Mouse (Mus musculus) spleen, adult 2 months (tissue): Measurements from ENCODE around the gene Leo1.

Experiments used
- CTCF ChIP-seq: fragments of 200-500 bp; IDR thresholded peaks from 2 replicates; pipeline ENCODE4 v1.5.1; 2011; ENCODE audit warnings: mild to moderate bottlenecking, inconsistent platforms; ENCODE audit not compliant: insufficient read depth, insufficient read length, insufficient replicate concordance; ENCODE audit errors: extremely low read depth
- POLR2A ChIP-seq: fragments of 200-500 bp; IDR thresholded peaks from 2 replicates; pipeline ENCODE4 v1.6.1; 2011; ENCODE audit warnings: low read depth, low read length, inconsistent platforms

DNA sequence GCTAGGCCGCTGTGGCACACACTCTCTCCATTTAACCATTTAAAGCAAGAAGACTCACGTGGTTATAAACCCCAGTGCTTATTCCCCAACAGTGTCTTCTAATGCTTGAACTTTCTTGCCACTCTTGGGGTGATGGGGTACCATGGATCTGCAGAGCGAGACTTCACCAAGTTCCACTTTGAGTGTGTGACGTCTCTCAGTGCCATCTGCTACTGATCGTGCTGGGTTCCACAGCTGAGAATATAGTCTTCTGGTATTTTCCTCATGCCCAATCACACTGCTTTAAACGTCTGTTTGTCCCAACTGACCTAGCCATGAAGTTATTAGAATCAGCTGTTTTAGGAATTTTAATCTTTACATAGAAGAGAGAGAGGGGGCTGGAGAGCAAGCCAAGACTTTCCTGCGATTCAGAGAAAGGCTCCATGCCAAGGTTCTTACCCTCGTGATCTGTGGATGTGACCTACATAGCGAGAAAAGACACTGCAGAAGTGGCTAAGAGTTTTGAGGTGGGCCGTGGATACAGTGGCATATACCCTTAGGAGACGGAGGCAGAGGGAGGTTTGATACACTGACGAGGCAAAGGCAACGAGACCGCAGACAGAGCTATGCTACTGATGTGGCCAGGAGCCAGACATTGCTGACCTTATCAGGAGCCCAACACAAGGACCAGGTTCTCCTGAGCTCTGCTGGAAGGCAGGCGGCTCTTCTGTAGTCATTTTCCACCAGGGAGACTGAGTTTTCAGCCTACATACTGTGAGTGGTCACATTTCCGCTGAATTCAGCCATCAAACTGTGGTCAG is 10.3 kb upstream of the Leo1 start:
- no peak for TF ChIP-seq POLR2A
- TF ChIP-seq CTCF, result no peak
